In the genomic region with DNA sequence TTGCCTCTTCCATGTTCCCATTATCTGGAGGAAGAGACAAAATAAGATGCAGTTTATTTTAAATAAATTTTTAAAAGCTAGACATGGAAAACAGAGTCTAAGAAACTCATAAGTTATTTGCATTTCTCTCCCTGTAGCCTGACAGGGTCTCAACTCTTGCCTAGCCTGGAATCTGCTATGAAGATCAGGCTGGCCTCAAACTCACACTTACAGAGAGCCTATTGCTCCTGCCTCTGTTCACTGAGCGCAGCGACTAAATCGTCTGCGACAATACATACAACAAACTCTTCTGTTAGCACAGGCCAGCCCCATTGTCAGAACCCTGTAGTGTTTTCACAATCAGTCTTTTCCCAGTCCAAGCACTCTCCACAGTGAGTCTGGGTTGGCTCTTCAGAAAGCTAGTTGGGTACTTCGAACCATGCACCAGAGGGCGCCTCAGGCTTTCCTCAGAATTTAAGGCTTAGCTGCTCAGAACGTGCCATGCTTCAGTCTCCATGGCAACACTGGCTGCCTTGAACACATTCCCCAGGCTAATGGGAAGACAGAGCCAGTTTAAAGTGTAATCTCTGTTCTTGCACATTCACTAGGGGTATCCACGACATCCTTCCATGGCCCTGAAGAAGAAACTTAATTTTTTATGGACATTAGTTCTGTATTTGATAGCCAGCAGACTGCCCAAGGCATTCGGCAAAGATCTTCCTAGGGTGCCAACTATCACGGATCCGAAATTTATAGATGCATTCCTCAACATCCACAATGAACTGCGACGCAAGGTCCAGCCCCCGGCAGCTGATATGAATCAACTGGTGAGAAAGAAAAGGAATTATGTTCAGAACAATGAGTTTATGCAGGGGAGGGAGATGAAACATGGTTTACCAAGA, we compare ENCODE assay signal across 9 mouse cellular contexts. TPM values are rescaled to one million over a fixed set of nuclear protein-coding genes. Genes with fewer than 3 reads are reported as not detected.
DNase-seq lines count a peak whose midpoint lies in the region; ATAC-seq and TF ChIP-seq lines count a peak whose summit lies in the region.
"Had no signal": no experiment of that assay in that cellular context is flagged by ENCODE, and none has a peak within 500 bp of the region (broad histone marks: within the 10 kb centered on the region; RNA-seq: fewer than 3 reads in every experiment).

Gene Glipr1l1 (plus strand): TSS at position 488 of the 881 bp plus-strand sequence.

- H3K27ac ChIP-seq in CH12.LX (ENCODE audit: insufficient read depth, low read depth), result no peak within 1 kb of the TSS
- H3K27ac ChIP-seq in neural tube, embryonic 15.5 days (replicated peaks), result no peak within 1 kb of the TSS

- peak; percentile 99 for ATAC-seq in neural tube, embryonic 15.5 days (ENCODE audit: low FRiP score)

- dilution Hi-C loops in CH12.LX (cut with MboI; ENCODE audit: extremely low pct_ligation_motif_present, extremely low pct_unique_long_range_greater_than_20kb, low sequenced_read_pairs), result no loop called here

- no peaks in the 10 kb centered on the region for H3K9me3 ChIP-seq in CH12.LX (replicated peaks; ENCODE audit: low read length)
- H3K9me3 ChIP-seq in neural tube, embryonic 15.5 days (replicated peaks), result no peaks in the 10 kb centered on the region

- 20% methylated on average over 14 of the region's 14 CpGs for WGBS in neural tube, embryonic 15.5 days

- no peak for TF ChIP-seq POLR2A in CH12.LX (IDR thresholded peaks at IDR 0.05; ENCODE audit: low read depth, low read length)

- H3K4me3 ChIP-seq in CH12.LX (replicated peaks in 1 of 3; ENCODE audit: low read depth in 2 of 3, low read length in 2 of 3, poor library complexity in 1 of 3), result no peak within 1 kb of the TSS
- no peak within 1 kb of the TSS for H3K4me3 ChIP-seq in neural tube, embryonic 15.5 days (replicated peaks)

- in situ Hi-C loops in CH12.LX (cut with MboI; ENCODE audit: low pct_ligation_motif_present, low pct_unique_long_range_greater_than_20kb, low sequenced_read_pairs), result no loop called here

- H3K4me1 ChIP-seq in CH12.LX (ENCODE audit: control insufficient read depth in 1 of 2, insufficient read depth in 2 of 2), result no peaks in the 10 kb centered on the region
- 0 out of 2 replicates have a peak, but pooled peaks cover 4% of the 10 kb centered on the region for H3K4me1 ChIP-seq in neural tube, embryonic 15.5 days

- no peak within 1 kb of the TSS for H3K9ac ChIP-seq in CH12.LX (ENCODE audit: insufficient read depth, low read depth)
- H3K9ac ChIP-seq in neural tube, embryonic 15.5 days (replicated peaks), result no peak within 1 kb of the TSS

- peak; percentile 72 for DNase-seq in CH12.LX (ENCODE audit: extremely low read depth)
- DNase-seq in adipocyte (ENCODE audit: low spot score), result peak; percentile 76
- DNase-seq in embryo, embryonic 10 days (ENCODE audit: low spot score), result peak; percentile 93
- DNase-seq in heart, postnatal 14 days, result peak; percentile 23 to 32
- peak; percentile 86 for DNase-seq in layer of hippocampus, adult 11-12 months (ENCODE audit: low spot score)
- DNase-seq in lung, adult 18-20 months, result peak; percentile 15 to 42
- DNase-seq in urinary bladder, adult 2 months (ENCODE audit: low spot score), result no peak

- peak; percentile 9 to 75; a peak in 3 of 4 replicates for TF ChIP-seq CTCF in CH12.LX (conservative IDR thresholded peaks at IDR 0.05 in 1 of 2, IDR thresholded peaks at IDR 0.05 in 1 of 2; ENCODE audit: low read depth in 2 of 2, low read length in 2 of 2)

- H3K36me3 ChIP-seq in CH12.LX (replicated peaks in 1 of 2; ENCODE audit: control insufficient read depth in 1 of 2, insufficient read depth in 1 of 2, low read length in 1 of 2), result no peaks in the 10 kb centered on the region
- H3K36me3 ChIP-seq in neural tube, embryonic 15.5 days, result no peaks in the 10 kb centered on the region

- TF ChIP-seq RAD21 in CH12.LX (IDR thresholded peaks at IDR 0.05; ENCODE audit: low read depth, low read length), result peak; percentile 68

- no peaks in the 10 kb centered on the region for H3K27me3 ChIP-seq in CH12.LX (replicated peaks)
- H3K27me3 ChIP-seq in neural tube, embryonic 15.5 days (replicated peaks), result no peaks in the 10 kb centered on the region

- intact Hi-C loops in heart, postnatal 14 days (cut with DNase I), result loop anchor here (5.0 to 10.0 kb wide), 2 partner anchors 47 to 105 kb away; partner anchors contain the start of genes Caps2 and Glipr1l3

- no peak within 1 kb of the TSS for H3K4me2 ChIP-seq in CH12.LX (ENCODE audit: insufficient read depth, low read depth, poor library complexity, severe bottlenecking)
- H3K4me2 ChIP-seq in neural tube, embryonic 15.5 days, result peak within 1 kb of the TSS; percentile 43

- no peaks in the 10 kb centered on the region for H3K79me2 ChIP-seq in CH12.LX (replicated peaks; ENCODE audit: control insufficient read depth, extremely low read depth, insufficient read depth, poor library complexity, severe bottlenecking)

- no peak for TF ChIP-seq EP300 in CH12.LX (IDR thresholded peaks at IDR 0.05; ENCODE audit: low read length)

TF ChIP-seq in CH12.LX, 34 proteins besides CTCF, POLR2A, EP300 and RAD21:
- TF ChIP-seq MXI1 (IDR thresholded peaks at IDR 0.05; ENCODE audit: low read depth, low read length), result peak; percentile 34; the same call in 1 of the 2 replicates
- no peak for TF ChIP-seq JUND (conservative IDR thresholded peaks at IDR 0.05; ENCODE audit: low read depth, low read length)
- TF ChIP-seq IRF4 (IDR thresholded peaks at IDR 0.05; ENCODE audit: low read depth, low read length), result no peak
- TF ChIP-seq MAZ (IDR thresholded peaks at IDR 0.05; ENCODE audit: low read depth, low read length), result no peak
- peak; percentile 54; the same call in 1 of the 2 replicates for TF ChIP-seq MYC (IDR thresholded peaks at IDR 0.05; ENCODE audit: low read depth, low read length)
- no peak for TF ChIP-seq SIN3A (IDR thresholded peaks at IDR 0.05; ENCODE audit: low read length)
- no peak for TF ChIP-seq USF2 (conservative IDR thresholded peaks at IDR 0.05; ENCODE audit: low read depth, low read length)
- TF ChIP-seq PAX5 (IDR thresholded peaks at IDR 0.05; ENCODE audit: low read length), result no peak
- no peak for TF ChIP-seq KAT2A (IDR thresholded peaks at IDR 0.05; ENCODE audit: insufficient replicate concordance, low read length)
- no peak for TF ChIP-seq JUN (IDR thresholded peaks at IDR 0.05; ENCODE audit: insufficient read depth, low read depth, low read length)
- no peak for TF ChIP-seq ETS1 (conservative IDR thresholded peaks at IDR 0.05; ENCODE audit: low read depth, low read length)
- no peak for TF ChIP-seq NELFE (IDR thresholded peaks at IDR 0.05; ENCODE audit: low read depth, low read length)
- no peak for TF ChIP-seq ZMIZ1 (IDR thresholded peaks at IDR 0.05; ENCODE audit: low read depth, low read length)
- no peak for TF ChIP-seq ELF1 (IDR thresholded peaks at IDR 0.05; ENCODE audit: low read depth, low read length)
- no peak for TF ChIP-seq E2F4 (IDR thresholded peaks at IDR 0.05; ENCODE audit: insufficient replicate concordance, low read depth, low read length)
- TF ChIP-seq SMC3 (IDR thresholded peaks at IDR 0.05; ENCODE audit: low read depth, low read length), result peak; percentile 81
- TF ChIP-seq RCOR1 (conservative IDR thresholded peaks at IDR 0.05; ENCODE audit: low read depth, low read length), result no peak
- peak; percentile 88 for TF ChIP-seq BHLHE40 (IDR thresholded peaks at IDR 0.05; ENCODE audit: low read depth, low read length)
- TF ChIP-seq MAX (IDR thresholded peaks at IDR 0.05; ENCODE audit: low read length), result no peak
- no peak for TF ChIP-seq CHD2 (IDR thresholded peaks at IDR 0.05; ENCODE audit: low read length)
- no peak for TF ChIP-seq UBTF (IDR thresholded peaks at IDR 0.05; ENCODE audit: low read depth, low read length)
- TF ChIP-seq GABPA (IDR thresholded peaks at IDR 0.05; ENCODE audit: insufficient replicate concordance, low read depth, low read length), result no peak
- no peak for TF ChIP-seq TBP (conservative IDR thresholded peaks at IDR 0.05; ENCODE audit: low read depth, low read length)
- TF ChIP-seq MAFK (IDR thresholded peaks at IDR 0.05; ENCODE audit: insufficient replicate concordance, low read length), result no peak
- TF ChIP-seq MEF2A (IDR thresholded peaks at IDR 0.05; ENCODE audit: borderline replicate concordance, low read depth, low read length), result no peak
- no peak for TF ChIP-seq CHD1 (IDR thresholded peaks at IDR 0.05; ENCODE audit: low read depth, low read length)
- TF ChIP-seq ZNF384 (IDR thresholded peaks at IDR 0.05; ENCODE audit: low read depth, low read length), result no peak
- TF ChIP-seq USF1 (IDR thresholded peaks at IDR 0.05; ENCODE audit: low read depth, low read length), result no peak
- TF ChIP-seq POLR2AphosphoS2 (IDR thresholded peaks at IDR 0.05; ENCODE audit: low read depth, low read length), result no peak
- no peak for TF ChIP-seq TCF12 (IDR thresholded peaks at IDR 0.05; ENCODE audit: low read depth, low read length)
- TF ChIP-seq ZC3H11A (IDR thresholded peaks at IDR 0.05; ENCODE audit: low read depth, low read length), result no peak; the same call in 1 of the 2 replicates
- TF ChIP-seq ZKSCAN1 (IDR thresholded peaks at IDR 0.05; ENCODE audit: borderline replicate concordance, low read depth, low read length), result no peak
- no peak for TF ChIP-seq HCFC1 (IDR thresholded peaks at IDR 0.05; ENCODE audit: low read depth, low read length)

RNA-seq across cellular contexts. Expression of gene Glipr1l1, which starts in this region (rescaled TPM):
- not detected in 2 replicates for total RNA-seq in CH12.LX (2012; rRNA removed)
- total RNA-seq in CH12.LX (2014; rRNA removed), result not detected in 2 replicates
- polyA plus RNA-seq in CH12.LX (2012; ENCODE audit: insufficient read length, low read depth), result not detected in 2 replicates
- not detected for total RNA-seq in heart, postnatal 14 days (2021)
- not detected in 2 replicates for polyA plus RNA-seq in neural tube, embryonic 15.5 days (2015; fragmentation: Nextera tagmentation; extraction: Ambion mirVana)
- polyA plus RNA-seq in urinary bladder, adult 2 months (2012; rRNA removed), result not detected in 2 replicates
- polyA plus RNA-seq: large intestine, adult 2 months had no signal

Comparison
In these comparisons a context has a peak if more than half of its experiments do, and no peak if none do; other contexts are left out.
1. Peak in DNase-seq in CH12.LX; RNA of the gene not detected or under 1 TPM.
2. Peak in DNase-seq in heart, postnatal 14 days; RNA of the gene not detected or under 1 TPM.
3. Peak in ATAC-seq and H3K4me2 ChIP-seq in neural tube, embryonic 15.5 days; RNA of the gene not detected or under 1 TPM.